Mouse (Mus musculus) adrenal gland, adult 2 months (tissue): ENCODE data around the gene Synj2. TPM values are rescaled to one million over a fixed set of nuclear protein-coding genes. Genes with fewer than 3 reads are reported as not detected.
"Not testable (repeated sequence)": the region's sequence is repeated elsewhere in the genome, so short reads cannot be mapped to it uniquely, and the experiment has no call there.

Experiments used
- DNase-seq: peaks from one replicate; pipeline ENCODE4 v3.0.0; 2021
- polyA plus RNA-seq: library from polyadenylated mRNA; depleted of rRNA; stranded (reverse); fragments of >200 nt; gene quantifications from 2 replicates; pipeline ENCODE4 v1.2.3, GENCODE M21; 2012
- total RNA-seq, 2 experiments: library from RNA; stranded (reverse); gene quantifications; 2 replicates each; pipeline ENCODE4 v1.2.3; 2021

The Synj2 gene
- total and polyA plus RNA-seq, 3 experiments: 3.6 to 18.3 (median 9.7) TPM

DNA sequence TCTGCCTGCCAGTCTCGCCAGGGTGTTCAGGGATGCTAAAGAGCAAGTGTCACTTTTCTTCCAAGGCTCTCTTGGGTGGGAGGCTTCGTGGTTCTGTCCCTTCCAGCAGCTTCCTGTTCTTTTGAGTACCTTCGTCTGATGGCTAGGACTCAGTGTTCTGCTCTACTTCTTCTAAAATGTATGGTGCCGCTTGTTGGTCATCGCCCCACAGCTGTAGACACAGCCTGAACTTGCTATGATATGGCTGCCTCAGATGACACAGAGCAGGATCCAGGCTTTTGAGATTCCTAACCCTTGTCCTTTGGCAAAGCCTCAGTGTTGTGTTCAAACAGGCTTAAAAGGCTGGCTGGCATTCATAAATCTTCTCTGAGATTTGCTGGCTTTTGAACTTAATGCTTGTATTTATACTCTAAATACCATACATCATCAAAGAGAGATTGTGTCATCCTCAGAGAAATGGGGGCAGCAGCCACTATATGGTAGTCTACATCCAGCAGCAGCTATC lies 58.0 kb downstream of the Synj2 start:
- no peak for DNase-seq

DNA sequence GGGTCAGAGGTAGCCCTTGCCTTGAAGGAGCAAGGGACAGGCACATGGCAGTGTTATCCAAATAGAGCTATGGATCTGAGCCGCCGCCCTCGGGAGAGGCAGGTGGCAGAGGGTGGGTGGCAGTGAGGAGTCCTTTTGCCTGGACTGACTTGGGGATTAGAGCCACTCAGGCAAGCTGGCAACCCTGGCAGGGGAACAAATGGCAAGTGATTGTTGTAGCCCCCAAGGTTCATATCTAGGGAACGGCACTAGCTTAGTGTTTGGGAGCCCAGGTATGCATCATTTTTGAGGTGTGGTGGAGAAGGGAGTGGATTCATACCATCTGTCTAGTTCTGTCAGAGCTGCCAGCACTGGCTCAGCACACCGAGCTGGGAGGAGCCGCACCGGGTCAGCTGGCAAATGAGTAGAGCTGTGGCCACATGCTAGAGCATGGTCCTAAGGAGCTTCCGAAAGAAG lies 59.8 kb downstream of the Synj2 start:
- no peak for DNase-seq

- DNase-seq: no peak
Measured at GRCm38 (mm10) chr17:6001389-6001788, 60.3 kb downstream of the Synj2 start.

- DNase-seq: no peak
Measured at GRCm38 (mm10) chr17:6001836-6002235, 60.8 kb downstream of the Synj2 start.

- DNase-seq: no peak
Measured at GRCm38 (mm10) chr17:6002563-6002962, 61.5 kb downstream of the Synj2 start.

GRCm38 (mm10) chr17:6003661-6004060 lies 62.6 kb downstream of the Synj2 start:
- DNase-seq: no peak

GRCm38 (mm10) chr17:6005246-6005637 lies 64.2 kb downstream of the Synj2 start:
- no peak for DNase-seq

DNA sequence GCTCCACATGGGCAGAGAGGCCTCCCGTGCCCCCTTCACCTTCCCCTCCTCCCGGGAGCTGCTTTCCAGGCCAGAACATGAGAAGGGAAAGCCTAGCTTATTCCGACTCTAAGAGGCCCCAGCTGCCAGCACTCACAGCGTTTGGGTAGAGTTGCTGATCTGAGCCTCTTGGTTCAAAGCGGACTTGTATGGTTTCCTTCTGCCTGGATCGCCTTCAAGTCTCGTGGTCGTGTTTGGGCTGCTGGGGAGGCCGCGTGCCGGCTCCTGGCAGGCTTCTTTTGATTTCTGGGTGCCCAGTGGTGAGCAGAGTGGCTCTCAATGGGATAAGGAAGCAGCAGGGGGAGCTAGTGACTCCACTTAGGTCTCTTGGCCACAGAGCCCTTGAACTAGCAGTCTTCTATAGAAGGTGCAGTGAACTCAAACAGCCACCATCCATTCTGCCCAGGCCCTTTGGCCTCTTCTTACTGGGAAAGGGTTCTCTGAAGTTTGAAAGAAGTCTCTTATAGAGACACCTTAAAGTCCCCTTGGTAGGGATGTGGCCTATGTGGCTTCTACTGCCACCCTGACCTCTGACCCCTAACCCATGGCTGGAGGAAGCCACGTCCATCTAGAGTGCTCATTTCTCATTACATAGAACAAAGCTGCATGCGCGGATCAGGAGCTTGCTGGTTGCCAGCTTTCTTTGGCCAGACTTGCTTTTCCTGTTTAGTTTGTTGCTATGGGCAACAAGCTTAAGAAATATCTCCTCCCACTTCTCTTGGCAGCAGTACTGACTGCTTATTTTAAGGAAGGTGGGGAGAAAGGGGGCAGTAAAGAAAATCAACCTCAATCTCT lies 64.8 kb downstream of the Synj2 start:
- DNase-seq: peak; percentile 68

DNA sequence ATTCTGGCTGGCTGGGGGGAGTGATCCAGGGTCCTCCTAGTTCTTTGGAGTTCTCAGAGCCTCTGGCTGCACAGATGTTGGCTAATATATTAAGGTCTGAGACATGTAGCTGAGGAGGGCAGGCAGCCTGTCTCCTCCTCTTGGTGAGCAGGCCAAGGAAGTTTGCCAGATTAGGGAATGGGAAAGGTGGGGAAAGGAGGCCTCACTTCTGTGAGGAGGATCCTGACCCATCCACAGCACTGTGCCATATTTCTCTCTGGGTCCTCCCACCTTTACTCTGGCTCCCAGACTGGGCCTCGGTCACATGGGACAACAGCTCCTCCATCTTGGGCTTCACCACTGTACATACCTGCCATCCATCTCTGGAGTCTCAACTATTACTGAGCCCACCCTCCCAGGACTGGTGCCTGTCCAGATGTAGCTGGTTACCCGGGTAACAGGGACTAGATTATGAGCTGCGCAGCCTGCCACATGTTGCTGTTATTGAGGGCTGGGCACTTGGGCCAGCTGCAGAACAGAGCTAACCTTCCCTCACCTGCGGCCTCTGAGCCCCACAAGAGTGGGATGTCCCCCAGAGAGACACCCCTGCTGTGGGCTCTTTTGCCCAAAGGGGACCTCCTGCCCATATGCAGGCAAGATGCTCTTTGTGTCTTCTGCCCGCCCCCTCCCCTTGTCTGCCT lies 66.2 kb downstream of the Synj2 start:
- DNase-seq: no peak

GRCm38 (mm10) chr17:6007902-6008301 lies 66.8 kb downstream of the Synj2 start:
- no peak for DNase-seq

DNA sequence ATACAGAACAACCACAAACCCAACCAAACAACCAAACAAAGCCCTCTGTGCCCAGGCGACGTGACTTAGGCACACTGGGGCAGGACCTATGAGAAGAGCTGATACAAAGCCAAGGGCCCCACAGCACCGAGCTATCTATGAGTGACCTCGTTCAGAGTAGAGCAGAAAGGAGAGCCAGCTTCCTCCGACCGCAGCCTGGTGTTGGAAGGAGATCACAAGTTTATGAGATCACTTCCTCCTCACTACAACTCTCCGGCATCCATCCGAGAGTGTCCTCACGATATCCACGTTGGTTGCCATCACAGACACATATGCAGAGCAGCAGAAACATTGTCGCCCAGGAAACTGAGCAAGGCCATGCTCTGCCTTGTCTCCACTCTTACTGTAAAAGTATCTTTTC lies 67.5 kb downstream of the Synj2 start:
- no peak for DNase-seq

GRCm38 (mm10) chr17:6009606-6010005 lies 68.5 kb downstream of the Synj2 start:
- no peak for DNase-seq

GRCm38 (mm10) chr17:6013079-6013478 lies 72.0 kb downstream of the Synj2 start:
- no peak for DNase-seq

GRCm38 (mm10) chr17:6014985-6015384 lies 73.9 kb downstream of the Synj2 start:
- no peak for DNase-seq

DNA sequence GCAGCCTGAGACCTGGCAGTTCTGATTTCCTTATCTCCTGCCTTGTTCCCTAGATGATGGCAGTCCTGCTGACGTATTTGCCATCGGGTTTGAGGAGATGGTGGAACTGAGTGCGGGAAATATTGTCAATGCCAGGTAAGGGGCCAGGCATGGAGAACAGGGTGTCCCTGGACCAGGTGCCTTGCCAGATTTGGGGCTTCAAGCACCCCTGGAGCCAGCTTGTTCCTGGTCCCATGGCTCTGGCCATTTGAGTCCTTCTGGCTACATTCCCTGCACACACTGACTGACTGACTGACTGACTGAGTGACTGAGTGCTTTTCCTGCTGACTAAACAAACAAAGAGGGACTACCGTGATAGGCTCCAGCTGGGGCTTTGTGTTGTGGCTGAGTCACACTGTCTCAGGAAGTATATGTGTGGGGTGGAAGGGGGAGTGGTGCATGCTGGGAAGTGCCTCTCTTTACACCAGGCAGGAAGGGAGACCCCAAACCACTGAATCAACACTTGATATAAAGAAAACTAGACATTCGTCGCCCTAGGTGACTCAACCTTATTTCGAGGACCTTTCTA lies 75.2 kb downstream of the Synj2 start:
- DNase-seq: no peak

DNA sequence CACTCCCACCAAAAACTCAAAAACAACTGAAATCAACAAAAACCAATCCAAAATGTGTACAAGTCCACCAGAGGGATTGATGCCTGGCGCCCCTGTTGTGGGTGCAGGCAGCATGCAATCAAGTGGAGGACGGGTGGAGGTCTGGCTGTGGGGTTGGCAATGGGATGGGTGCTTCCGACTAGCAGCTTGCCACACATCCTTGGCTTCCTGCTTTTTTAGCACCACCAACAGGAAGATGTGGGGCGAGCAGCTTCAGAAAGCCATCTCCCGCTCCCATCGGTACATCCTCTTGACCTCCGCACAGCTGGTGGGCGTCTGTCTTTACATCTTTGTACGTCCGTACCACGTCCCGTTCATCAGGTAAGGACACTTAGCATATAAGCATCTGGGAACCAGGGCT lies 76.2 kb downstream of the Synj2 start:
- no peak for DNase-seq

DNA sequence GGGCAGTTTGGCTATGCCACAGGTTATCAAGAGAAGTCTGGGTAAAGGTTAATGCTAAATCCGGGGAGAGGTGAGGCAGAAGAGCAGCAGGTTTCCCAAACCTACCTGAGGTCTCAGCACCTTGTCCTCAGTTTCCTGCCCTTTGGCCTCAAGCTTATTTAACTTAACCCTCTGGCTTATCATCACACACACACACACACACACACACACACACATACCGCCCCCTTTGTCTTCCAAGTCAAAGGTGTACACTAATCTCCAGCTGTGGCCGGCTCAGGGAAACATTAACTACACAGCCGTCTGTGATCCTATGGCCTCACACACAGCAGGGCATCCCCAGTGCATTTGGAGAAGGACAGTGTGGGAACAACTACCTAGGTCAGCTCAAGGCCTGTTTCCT lies 77.3 kb downstream of the Synj2 start:
- no peak for DNase-seq

GRCm38 (mm10) chr17:6019776-6020175 lies 78.7 kb downstream of the Synj2 start:
- peak; percentile 68 for DNase-seq

DNA sequence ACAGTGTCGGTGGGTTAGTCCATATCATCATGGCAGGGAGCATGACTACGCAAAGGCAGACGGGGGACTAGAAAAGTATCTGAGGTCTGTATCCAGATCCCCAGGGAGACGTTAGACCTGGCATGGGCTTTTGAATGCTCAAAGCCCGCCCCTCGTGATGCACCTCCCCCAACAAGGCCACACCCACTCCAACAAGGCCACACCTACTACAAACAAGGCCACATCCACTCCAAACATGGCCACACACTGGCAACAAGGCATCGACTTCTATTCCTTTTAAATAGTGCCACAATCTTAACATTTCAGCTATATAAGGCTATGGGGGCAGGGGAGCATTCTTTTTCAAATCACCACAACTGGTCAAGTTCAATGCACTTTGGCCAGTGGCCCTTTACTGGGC lies 79.6 kb downstream of the Synj2 start:
- DNase-seq: no peak

DNA sequence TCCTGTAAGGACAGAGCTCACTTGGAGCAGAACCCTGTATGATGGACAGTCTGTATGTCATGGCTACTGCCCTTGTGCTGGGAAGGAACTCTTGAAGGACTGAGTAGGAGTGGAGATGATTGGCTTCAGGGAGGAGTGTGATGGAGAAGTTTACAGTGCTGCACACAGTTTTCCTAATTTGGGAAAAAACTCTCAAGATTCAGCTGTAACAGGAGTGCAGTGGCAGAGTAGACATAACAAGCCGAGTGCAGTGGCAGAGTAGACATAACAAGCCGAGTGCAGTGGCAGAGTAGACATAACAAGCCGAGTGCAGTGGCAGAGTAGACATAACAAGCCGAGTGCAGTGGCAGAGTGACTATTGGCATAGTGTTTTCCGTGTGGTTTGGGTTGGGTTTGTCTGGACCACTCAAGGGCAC lies 80.3 kb downstream of the Synj2 start:
- not testable (repeated sequence) for DNase-seq

DNA sequence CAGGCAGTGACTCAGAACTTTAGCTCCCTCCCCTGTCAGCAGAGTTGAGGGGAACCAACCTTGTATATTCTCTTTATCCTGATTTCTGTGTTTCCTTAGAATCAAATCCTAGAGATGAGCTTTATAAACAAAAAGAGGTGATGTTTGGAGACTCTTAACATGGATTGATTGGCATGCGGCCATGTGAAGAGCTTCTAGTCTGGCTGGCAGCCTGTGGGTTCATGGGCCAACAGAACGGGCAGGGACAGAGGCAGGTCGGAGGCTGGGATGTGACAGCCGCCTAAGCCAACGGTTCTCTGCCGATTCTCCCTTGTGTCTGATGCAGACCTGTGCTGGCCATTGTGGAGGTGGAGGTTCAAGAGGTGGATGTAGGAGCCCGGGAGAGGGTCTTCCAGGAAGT lies 84.8 kb downstream of the Synj2 start:
- no peak for DNase-seq

GRCm38 (mm10) chr17:6035661-6036060 lies 94.6 kb downstream of the Synj2 start:
- DNase-seq: no peak

GRCm38 (mm10) chr17:6036458-6036857 lies 95.4 kb downstream of the Synj2 start:
- DNase-seq: no peak
